Mouse (Mus musculus) cerebellum, adult 9-11 months (tissue): ENCODE data around the gene Ucn2.

Source experiments
- DNase-seq: peaks from one replicate; pipeline ENCODE4 v3.0.0; 2022

Gene Ucn2

GRCm38 (mm10) chr9:108985710-108986109, at the start of gene Ucn2:
Gene Ucn2 (plus strand): TSS chr9:108986010.
- no peak for DNase-seq

GRCm38 (mm10) chr9:108936418-108937364, 49.1 kb upstream of the Ucn2 start, which contains the start of gene Uqcrc1:
Gene Uqcrc1 (plus strand): TSS chr9:108936633.
- DNase-seq: peak; percentile 98

- no peak for DNase-seq
Observed at GRCm38 (mm10) chr9:108945111-108945510, 40.7 kb upstream of the Ucn2 start.

- no peak for DNase-seq
Observed at GRCm38 (mm10) chr9:108945608-108946007, 40.2 kb upstream of the Ucn2 start.

- peak; percentile 57 for DNase-seq
Observed at GRCm38 (mm10) chr9:108949231-108949966, 36.4 kb upstream of the Ucn2 start.

- peak; percentile 42 for DNase-seq
Observed at GRCm38 (mm10) chr9:108949967-108950728, 35.7 kb upstream of the Ucn2 start.

- DNase-seq: no peak
Observed at GRCm38 (mm10) chr9:108953081-108953636, 32.7 kb upstream of the Ucn2 start, which contains the start of gene Col7a1. Gene Col7a1 (plus strand): TSS chr9:108953586.

- no peak for DNase-seq
Observed at GRCm38 (mm10) chr9:108955241-108955640, 30.6 kb upstream of the Ucn2 start.

- no peak for DNase-seq
Observed at GRCm38 (mm10) chr9:108955846-108956245, 30.0 kb upstream of the Ucn2 start.

GRCm38 (mm10) chr9:108963577-108963976, 22.2 kb upstream of the Ucn2 start:
- DNase-seq: no peak

- no peak for DNase-seq
Observed at GRCm38 (mm10) chr9:108964338-108964737, 21.5 kb upstream of the Ucn2 start.

- no peak for DNase-seq
Observed at GRCm38 (mm10) chr9:108970623-108971022, 15.2 kb upstream of the Ucn2 start.

- no peak for DNase-seq
Observed at GRCm38 (mm10) chr9:108976483-108976882, 9.3 kb upstream of the Ucn2 start.

- DNase-seq: no peak
Observed at GRCm38 (mm10) chr9:108977966-108978365, 7.8 kb upstream of the Ucn2 start.

- no peak for DNase-seq
Observed at GRCm38 (mm10) chr9:108982498-108982897, 3.3 kb upstream of the Ucn2 start.

GRCm38 (mm10) chr9:108983209-108983608, 2.6 kb upstream of the Ucn2 start:
- no peak for DNase-seq

GRCm38 (mm10) chr9:108987704-108988350, 2.0 kb downstream of the Ucn2 start:
- DNase-seq: no peak

GRCm38 (mm10) chr9:108989802-108990461, 4.1 kb downstream of the Ucn2 start:
- no peak for DNase-seq

- DNase-seq: peak; percentile 58
Observed at GRCm38 (mm10) chr9:108990462-108990820, 4.6 kb downstream of the Ucn2 start.

GRCm38 (mm10) chr9:108991428-108992084, 5.7 kb downstream of the Ucn2 start, which contains the start of gene Pfkfb4:
Gene Pfkfb4 (plus strand): TSS chr9:108991778.
- peak; percentile 98 for DNase-seq

GRCm38 (mm10) chr9:108992085-108992469, 6.3 kb downstream of the Ucn2 start:
- no peak for DNase-seq
